Mouse (Mus musculus) E14TG2a.4 (cell line): ENCODE results near the gene Zfyve28.

Experiments used
- CTCF ChIP-seq: conservative IDR thresholded peaks from 2 replicates; pipeline ENCODE4 v1.5.1; 2014; ENCODE audit warnings: low read length
- POU5F1 ChIP-seq: IDR thresholded peaks from 2 replicates; pipeline ENCODE4 v1.6.1; 2014; ENCODE audit warnings: low read length, borderline replicate concordance

DNA sequence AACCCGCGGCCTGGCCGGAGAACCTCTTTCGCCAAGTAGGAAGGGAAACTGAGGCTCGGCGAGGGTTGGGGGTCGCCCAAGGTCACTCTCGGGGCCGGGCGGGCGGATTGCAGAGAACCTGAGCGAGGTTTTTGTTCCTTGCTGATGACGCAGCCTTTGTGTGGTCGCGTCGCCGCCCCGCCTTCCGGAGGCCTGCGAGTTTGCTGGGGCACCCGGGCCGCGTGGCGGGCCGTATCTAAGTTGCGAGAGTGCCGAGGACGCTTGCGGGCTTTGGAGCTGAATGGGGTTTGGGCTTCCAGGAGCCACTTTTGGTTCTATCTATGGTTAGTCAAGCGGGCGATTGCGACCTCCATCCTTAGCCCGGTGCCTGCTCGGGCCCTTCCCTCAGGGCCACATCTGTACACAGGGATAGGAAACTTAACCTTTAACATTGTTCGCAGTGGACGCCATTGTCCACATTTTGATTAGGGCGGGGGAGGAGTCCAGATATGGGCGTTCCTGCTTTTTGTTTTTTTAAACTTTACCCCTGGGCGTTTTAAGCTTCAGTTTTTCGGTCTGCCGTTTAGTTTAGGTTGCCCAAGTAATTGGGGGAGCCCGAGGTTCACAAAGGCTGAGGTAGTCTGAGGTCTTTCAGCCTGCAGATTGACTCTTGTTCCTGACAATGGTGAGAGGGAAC is 48.7 kb upstream of the Zfyve28 start:
- no peak for TF ChIP-seq CTCF
- no peak for TF ChIP-seq POU5F1
